Mouse (Mus musculus): ENCODE data around the gene Map3k10.
A peak's percentile ranks its signal among the peaks of the same experiment; 100 is the strongest.

The Map3k10 gene

DNA sequence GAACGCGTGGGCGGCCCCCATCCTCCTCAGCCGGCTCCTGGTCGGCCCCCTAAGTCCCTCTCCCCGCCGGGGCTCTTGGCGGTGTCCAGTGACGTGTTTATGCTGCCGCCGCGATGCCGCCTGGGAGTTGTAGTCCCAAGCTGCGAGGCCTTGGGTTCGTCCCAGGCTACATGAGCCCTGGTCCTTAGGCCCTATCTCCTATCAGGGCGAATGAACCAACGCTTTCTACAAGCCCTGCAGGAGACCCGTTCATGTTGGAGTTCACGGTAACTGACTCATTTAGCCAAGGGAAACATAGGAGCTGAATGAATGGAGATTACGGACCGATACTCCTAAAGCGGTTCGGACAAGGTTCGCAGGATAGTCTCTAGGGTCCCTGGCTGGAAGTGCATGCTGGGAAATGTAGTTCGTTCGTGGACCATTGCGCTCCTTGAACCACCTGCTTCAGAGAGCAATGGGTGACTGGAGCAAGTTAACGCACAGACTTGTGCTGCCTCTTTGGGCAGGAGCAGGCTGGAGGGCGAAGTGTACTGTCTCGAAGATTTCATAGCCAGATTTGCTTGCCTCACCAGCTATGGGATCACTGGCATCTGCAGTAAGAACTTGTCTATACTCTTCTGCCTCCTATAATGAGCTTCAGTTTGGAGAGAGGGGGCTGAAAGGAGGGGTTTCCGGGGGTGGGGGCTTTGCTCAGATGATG is at the start of gene Map3k10:
Map3k10 (minus strand) TSS at position 77 of the 700 bp plus-strand sequence.
- peak; percentile 94 to 96 for DNase-seq

DNA sequence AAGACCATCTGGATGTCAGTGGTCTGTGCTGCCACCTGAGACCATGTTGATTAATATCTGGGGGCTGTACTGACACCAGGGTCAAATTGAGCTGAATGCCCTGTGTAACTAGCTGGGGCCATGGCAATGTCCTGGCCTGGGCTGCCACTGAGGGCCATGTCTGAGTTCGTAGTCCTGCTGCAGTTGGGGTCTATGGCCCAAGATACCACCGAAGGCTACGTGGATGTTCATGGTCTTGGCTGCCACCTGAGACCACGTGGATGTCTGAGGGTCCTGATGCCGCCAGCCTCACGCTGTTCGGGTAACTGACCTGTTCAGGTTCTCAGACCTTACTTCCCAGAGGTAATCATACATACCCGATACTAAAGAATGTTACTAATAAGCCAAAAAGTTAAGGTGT is 47.6 kb upstream of the Map3k10 start:
- DNase-seq, result no peak

DNA sequence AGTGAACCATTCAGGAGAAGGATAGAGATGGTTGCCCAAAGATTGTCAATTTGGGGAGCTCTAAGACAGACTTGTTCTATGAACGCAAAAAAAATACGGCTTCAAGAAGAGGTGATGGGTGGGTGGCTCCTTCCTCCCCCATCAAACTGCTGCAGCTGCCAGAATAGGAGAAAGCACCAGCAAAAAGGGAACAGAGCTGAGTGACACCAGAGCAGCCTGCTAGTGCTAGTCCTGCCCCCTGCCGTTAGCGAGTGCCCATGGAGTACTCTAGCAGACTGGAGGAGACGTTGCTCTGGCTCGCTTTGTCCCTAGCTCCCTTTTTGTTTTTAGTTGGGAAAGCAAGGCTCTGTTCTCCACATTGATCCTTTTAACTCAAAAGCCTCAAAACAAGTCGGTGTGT is 36.0 kb upstream of the Map3k10 start:
- no peak for DNase-seq

DNA sequence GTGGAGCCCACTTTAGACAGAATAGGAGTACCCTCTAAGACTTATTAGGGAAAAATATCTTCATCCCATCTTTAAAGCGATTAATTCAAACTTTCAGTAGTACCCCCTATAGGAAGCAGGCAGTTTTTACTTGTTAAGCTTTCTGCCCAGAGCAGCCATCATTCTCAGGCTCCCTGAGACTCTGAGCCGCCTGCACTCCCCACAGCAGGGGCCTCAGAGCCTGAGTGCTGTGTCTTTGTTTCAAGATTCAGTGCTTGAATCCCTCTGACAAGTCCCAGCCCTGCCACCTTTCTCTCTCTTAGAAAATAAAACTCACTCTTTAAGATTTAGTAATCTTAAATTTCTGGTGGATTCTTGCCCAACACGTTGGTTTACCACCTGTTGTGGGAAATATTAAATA is 22.3 kb upstream of the Map3k10 start:
- no peak for DNase-seq

DNA sequence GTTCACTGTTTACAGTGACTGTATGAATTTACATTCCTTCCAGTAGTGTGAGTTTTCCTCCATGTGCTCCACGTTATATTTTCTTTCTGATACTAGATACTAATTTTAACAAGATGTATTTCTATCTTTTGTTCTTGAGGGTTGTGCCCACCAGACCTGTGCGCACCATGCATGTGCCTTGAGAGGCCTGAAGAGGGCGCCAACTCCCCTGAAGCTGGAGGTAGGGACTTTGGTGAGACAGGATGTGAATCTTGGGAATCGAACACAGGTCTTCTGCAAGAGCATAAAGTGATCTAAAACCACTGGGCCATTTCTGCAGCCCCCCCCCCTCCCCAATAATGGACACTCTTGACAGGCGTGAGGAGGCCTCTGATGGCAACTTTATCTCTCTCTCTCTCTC is 16.7 kb upstream of the Map3k10 start:
- peak; percentile 45 to 53 for DNase-seq

DNA sequence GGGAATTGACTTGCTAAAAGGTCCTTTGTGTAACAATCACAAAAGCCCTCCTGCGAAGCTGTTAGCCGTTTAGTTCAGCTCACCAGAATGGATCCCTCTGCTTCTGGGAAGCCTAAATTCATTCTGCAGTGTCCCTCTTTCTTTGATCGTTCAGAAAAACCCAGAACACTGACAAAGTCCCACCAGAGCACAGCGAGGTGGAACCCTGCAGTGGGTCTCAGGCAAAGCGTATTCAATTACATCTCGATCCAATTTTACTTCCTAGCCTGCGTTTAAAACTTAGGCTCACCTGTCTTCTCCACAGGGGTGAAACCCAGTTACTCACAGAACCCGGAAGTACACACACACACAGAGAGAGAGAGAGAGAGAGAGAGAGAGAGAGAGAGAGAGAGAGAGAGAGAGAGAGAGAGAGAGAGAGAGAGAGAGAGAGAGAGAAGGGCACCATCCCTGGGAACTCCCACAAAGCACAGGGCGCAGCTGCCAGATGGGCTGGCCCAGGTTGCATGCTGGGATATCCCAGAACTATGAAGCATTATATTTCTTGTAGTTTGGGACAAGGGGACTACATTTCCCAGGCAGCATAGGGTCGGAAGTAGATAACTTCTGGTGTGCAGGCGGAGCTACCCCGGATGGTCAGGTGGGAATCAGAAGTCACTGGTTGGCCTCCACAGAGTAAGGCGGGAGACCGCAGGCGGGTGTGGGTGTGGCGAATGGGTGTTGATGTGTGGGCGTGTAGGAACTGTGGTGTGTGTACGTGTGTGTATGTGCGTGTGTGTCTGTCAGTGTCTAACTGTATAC is 14.6 kb upstream of the Map3k10 start, which contains the start of gene Zfp607b:
Zfp607b (plus strand) TSS at position 526 of the 798 bp plus-strand sequence.
- peak; percentile 88 to 94 for DNase-seq

DNA sequence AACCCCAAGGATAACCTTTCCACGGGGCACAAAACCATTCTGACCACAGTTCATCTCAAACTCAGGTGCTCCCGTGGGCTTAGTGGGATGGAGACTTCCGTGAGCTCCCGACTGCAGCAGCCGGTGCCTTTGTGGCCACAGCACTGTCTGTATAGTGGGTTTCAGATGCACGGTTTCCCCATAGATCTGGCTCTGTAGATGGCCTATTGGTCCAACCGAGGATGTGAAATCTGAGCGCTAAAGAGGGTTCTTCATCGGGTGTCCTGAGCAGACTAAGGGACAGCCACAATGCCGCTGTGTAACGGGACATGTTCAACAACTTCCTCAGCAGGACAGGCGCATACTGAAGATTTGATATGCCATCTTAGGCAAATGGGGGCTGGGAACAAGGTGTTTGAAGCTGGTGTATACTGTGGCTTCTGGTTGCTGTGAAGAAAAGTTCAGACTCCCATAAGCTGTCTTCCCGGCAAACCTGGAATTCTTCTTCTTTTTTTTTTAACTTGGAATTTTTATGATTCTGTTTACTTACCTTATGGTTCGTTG is 13.9 kb upstream of the Map3k10 start:
- DNase-seq, result no peak

DNA sequence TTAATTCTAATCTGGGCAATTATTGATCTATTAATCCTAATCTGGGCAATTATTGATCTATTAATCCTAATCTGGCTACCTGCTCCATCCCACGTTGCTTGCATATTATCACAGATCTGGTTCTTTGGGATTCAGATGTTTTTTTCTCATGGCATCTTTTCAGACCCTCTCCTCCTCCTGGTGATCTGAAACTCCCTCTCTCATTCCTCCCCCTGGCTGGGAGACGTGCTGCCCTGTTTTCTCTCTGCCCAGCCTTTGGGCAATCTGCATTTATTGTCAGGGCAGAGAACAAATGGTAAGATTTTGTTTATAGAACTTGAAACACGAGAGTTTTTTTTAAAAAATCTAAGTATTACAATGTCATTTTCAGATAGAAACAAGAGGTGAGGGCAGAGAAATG is 13.4 kb upstream of the Map3k10 start:
- no peak for DNase-seq

DNA sequence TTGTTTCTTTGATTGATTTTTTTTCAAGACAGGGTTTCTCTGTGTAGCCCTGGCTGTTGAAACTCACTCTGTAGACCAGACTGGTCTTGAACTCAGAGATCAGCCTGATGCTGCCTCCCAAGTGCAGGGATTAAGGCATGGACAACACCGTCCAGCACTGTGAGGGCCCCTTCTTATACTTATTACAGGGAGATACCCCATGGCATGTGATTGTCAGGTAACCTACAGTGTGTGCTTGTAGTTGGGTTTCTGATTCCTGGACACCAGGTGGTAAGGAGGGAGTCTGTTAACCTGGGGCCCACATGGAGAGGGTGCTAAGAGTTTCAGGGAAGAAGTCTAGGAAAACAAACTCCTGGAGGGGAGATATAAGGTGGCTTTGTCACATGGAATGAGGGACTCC is 12.6 kb upstream of the Map3k10 start:
- DNase-seq, result no peak

DNA sequence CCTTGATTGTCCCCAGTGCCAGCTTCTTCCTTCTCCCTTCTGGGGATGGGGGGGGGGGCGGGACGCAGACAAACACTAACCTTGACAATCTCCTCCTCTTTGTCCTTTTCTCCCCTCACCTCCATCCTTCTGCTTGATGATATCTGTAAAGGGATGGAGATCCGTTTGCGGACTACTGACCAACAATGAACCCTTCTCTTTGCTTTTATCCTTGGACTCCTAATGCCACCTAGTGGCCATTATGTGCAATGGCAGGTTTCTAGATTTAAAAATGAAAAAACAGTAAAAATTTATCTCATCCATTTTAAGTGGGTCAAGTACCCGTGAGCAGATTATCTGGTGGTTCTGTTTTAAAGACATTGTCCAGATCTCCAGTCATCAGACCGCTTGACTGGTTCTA is 11.3 kb upstream of the Map3k10 start:
- DNase-seq, result no peak

DNA sequence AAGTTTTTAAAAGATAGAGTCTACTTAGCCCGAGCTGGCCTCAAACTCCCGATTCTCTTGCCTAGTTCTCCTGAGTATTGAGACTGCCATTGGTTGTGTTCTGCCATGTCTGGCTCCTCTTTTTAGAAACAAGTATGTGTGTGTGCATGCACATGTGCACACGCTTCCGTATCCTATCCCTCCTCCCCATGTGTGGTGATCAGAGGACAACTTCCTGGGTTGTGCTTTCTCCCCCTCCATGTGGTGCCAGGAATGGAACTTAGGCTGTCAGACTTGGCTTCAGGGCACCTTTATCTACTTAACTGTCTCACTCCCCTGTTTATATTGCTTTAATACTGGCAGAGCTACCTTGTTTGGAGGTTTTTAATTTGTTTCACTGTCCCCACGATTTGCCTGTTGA is 10.8 kb upstream of the Map3k10 start:
- no peak for DNase-seq

DNA sequence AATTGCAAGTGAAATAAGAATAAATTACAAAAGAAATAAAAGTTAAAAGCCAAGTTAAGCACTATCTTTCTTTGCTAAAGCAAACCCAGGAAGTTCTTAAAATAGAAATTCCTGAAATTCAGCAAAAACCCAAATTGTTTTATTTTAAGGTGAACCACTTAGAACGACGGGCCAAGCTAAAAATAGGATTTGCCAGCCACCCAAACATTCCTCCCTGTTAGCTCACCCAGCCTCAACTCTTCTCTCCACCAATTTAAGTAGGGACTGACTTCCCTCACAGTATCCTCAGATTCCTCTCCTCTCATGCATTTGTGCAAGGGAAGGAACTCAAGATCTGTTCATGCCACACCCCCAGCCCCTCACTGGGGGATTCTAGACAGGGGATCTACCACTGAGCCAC is 8.8 kb upstream of the Map3k10 start:
- no peak for DNase-seq

DNA sequence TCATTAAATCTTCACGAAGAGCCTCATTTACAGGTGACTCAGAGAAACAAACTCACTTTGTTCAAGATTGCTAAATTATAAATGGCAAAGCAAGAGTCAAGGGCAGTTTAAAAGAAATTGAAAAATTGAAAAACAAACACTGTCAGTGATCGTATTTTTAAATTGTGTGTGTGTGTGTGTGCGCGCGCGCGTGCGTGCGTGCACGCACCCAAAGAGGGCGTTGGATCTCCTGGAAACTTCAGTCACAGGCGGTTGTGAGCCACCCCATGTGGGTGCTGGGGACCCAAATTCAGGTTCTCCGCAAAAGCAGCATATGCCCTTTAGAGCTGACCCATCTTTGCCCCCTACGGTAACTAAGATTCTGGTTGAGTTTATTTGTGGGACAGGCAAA is 819 bp upstream of the Map3k10 start:
- no peak for DNase-seq

DNA sequence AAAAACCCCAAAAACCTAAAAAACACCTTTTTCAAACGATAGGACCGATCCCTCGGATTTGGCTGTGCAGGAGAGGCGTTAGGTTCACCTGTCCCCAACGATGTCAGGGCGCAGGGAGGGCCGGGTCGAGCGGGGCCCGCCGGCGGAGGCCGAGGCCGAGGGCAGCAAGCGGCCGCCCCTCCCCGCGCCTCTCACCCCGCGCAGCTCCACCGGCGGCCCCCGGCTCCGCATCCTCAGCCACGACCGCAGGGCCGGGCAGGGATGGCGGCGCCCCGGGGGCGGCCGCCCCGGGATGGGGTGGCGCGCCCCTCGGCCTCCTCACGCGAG is 240 bp downstream of the Map3k10 start:
- no peak for DNase-seq

DNA sequence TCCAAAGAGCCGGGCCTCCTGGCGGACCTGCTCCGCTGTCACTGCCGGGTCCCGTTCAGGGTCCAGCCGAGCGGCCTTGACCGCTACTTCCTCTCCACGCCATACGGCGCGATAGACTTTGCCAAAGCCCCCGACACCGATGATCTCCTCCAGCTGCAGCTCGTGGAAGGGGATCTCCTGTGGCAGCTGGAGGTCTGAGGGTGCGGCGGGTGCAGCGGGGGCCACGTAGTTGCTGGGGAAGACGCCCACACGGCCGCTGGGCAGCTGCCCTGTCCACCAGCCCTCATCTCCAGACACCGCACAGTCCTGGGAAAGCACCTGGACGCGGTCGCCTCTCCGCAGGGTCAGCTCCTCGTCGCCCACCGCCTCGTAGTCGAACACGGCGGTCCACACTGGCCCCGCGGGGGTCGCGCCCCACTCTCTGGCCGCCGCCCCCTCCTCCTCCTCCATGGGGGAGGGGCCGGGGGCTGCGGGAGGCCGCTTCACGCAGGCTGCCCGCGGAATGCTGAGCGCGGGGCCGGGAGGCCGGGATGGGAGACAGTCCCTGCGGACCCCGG is 745 bp downstream of the Map3k10 start:
- DNase-seq, result peak; percentile 12 to 55

DNA sequence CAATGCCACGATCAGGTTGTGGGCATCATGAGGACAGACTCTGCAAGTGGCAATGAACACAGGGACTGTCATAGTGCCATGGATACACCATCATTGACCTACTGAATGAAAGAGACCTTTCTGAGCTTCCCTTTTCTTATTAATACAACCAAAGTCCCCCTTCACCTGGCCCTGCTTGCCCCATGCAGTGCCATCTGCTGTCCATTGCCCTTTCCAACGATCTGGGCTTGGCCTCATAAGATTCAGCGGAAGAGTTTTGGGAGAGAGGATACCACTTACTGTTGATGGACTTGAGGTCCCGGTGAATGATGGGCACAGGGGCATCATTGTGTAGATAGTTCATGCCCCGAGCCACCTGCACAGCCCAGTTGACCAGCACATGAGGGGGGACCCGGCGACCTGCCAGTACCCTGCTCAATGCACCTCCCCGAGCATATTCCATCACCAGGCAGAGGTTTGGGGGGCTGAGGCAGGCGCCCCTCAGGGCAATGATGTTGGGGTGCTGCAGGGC is 1.3 kb downstream of the Map3k10 start:
- DNase-seq, result no peak

DNA sequence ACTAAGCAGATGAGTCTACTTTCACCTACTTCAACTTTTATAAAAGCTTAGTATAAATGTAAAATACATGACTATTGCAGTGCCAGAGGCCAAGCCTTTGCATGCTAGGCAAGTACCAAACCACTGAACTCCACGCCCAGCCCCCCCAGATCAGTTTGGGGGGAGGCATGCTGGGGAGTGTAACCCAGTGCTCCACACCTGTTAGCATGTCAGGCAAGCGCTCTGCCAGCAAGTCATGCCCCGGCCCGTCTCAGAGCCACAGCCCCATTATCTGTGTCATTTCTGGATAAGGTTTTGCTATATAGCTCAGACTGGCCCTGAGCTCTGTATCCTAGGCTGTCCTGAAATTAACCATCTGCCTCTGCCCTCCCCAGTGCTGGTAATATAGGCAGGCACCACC is 12.4 kb downstream of the Map3k10 start:
- no peak for DNase-seq

DNA sequence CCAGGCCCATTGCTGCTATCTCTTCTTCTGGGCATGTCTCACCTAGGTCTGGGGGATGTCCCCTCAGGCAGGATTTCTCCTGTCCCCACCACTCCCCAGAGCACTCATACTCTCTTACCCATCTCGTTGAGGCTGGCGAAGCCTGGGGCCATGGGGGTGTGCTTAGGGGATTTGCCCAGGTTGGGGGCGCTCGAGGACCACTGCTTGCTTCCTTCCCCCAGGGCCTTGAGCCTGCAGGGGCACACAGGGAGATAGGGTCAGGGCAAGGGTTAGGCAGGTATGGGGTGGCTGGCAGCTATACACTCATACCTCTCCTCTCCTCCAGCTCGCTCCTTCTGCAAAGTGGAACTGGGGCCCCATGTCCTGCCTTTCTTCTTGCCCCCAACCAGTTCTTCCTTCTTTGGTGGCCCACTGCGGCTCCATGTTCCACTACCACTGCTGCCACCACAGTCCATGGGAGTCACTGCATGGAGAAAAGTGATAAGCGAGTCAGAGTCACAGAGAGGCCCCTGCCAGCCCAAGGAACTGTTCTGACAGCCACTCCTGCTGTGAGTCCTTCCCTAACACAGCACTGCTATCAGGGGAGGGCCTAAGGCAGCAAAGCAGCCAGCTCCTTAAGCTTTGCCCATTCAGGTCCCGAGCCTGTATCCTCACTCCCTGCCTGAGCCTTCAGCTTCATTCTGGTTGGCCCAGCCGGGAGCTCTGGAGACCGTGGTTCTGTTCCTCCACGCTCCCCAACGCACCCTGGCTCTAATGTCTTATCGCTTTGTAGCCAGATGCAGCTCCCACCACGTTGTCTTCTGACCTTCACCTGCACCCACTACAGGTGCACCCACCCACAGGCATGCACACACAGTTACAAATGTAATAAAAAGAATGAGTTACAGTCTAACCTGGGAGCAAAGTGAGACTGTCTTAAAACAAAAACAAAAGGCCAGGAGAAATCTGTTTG is 15.4 kb downstream of the Map3k10 start:
- DNase-seq, result no peak

DNA sequence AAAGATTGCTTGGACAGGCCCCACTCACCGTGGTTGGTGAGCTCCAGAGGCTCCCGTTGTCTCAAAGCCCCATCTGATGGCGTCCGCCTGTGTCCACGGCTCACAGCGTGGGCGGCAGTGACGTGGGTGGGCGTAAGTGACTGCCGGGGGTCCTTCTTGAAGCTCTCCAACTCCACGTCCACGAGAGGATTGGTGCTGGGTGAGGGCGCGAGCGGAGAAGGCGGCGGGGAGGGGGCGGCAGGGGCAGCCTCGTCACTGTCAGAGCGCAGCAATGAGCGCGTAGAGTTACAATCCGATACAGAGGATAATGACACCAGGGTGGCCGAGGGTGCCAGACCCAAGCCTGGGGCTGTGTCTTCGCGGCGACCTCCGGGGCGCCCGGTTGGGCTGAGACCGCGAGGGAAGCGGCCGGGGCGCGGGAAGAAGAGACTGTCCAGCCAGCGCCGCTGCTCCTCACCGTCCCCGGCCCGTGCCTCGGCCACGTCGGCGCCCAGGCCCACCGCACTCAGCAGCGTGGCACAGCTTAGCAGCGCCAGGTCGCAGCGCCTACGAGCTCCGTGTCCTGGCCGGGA is 16.5 kb downstream of the Map3k10 start:
- DNase-seq, result no peak

DNA sequence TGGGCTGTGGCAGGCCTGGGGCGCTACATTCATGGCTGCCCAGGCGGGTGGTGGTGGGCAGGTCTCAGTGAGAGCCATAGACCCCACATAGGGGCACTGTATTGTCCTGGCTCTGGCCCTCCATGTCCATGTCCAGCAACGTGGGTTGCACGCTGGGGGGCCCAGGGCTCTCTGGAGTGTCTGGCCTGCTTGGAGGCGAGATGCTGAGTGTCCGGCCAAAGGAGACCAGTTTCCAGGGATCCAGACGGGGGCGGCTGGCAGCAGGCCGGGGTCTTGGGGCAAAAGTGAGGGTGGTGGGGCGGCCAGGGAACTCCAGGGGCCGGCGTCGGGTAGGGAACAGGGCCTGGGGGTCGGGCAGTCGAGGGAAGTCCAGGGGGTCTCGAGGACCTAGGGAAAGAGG is 17.8 kb downstream of the Map3k10 start:
- no peak for DNase-seq

DNA sequence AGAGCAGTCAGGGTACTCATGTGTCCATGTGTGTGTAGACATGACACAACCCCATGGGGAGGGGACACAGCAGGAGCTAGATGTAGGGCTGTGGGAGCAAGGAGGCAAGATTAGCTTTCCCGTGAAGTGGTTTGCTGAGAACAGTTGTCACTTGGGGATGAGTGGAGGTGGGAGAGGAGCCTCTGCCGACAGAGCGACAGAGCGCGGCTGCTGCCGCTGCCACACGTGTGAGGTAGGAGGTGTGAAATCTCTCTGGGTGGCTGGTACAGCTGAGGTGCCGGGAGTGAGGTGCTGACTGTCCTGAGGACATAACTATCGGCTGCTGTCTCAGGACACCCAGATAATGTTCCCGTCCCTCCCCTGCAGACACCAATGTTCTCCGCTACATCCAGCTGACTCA is 18.9 kb downstream of the Map3k10 start:
- no peak for DNase-seq

DNA sequence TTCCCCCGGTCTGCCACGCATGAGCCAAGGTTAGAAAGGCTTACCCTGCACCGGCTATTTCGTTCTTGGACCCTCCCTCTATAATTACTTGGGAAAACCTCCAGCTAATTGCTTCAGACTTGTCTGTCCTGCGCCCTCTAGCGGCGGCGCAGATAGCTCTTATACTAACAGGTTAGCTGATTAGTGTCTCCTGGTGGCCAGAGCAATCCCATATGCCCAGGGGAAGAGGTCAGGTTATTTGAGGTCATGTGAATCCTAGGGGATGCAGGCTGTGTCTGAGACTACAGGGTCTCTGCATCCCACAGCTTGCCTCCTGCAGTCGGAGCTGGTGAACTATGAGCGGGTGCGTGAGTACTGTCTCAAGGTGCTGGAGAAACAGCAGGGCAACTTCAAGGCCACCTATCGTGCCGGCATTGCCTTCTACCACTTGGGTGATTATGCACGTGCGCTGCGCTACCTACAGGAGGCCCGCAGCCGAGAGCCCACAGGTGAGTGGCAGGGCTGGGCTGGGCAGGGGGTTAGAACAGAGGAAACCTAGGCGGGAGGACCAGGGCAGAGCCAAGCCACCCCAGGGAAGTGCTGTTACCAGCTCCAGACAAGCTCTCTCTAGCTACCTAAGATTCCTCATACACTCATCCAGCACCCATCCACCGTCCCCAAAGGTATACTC is 19.7 kb downstream of the Map3k10 start:
- peak in 1 of 2 experiments; percentile 34 for DNase-seq
